Mouse (Mus musculus) embryonic facial prominence, embryonic 12.5 days (tissue): ENCODE results near the gene Ccdc15. TPM values are rescaled to one million over a fixed set of nuclear protein-coding genes. Genes with fewer than 3 reads are reported as not detected.

Experiments
- ATAC-seq: fragments of 200-750 bp; cut with Nextera tagmentation; 2 replicates; pipeline ENCODE4 v1.8.0; 2017; ENCODE audit not compliant: insufficient number of reproducible peaks, insufficient read depth, low FRiP score, low TSS enrichment
- H3K27ac ChIP-seq: fragments of 300-500 bp; sonication (generic); 2 replicates; pipeline ENCODE4 v1.5.1; 2016; ENCODE audit warnings: mild to moderate bottlenecking
- H3K27me3 ChIP-seq: fragments of 300-500 bp; sonication (generic); 2 replicates; pipeline ENCODE4 v1.6.1; 2016; ENCODE audit warnings: mild to moderate bottlenecking, moderate library complexity
- H3K36me3 ChIP-seq: fragments of 300-500 bp; sonication (generic); 2 replicates; pipeline ENCODE4 v1.6.1; 2016; ENCODE audit warnings: mild to moderate bottlenecking
- H3K4me1 ChIP-seq: fragments of 300-500 bp; sonication (generic); 2 replicates; pipeline ENCODE4 v1.6.1; 2016
- H3K4me2 ChIP-seq: fragments of 300-500 bp; sonication (generic); replicated peaks from 2 replicates; pipeline ENCODE4 v1.6.1; 2016; ENCODE audit warnings: mild to moderate bottlenecking, moderate library complexity
- H3K4me3 ChIP-seq: fragments of 300-500 bp; sonication (generic); 2 replicates; pipeline ENCODE4 v1.5.1; 2016; ENCODE audit warnings: mild to moderate bottlenecking
- H3K9ac ChIP-seq: fragments of 300-500 bp; sonication (generic); 2 replicates; pipeline ENCODE4 v1.6.1; 2016; ENCODE audit warnings: mild to moderate bottlenecking, moderate library complexity
- H3K9me3 ChIP-seq: fragments of 300-500 bp; sonication (generic); 2 replicates; pipeline ENCODE4 v1.6.1; 2016; ENCODE audit warnings: mild to moderate bottlenecking, moderate library complexity
- WGBS: fragments of 180-500 bp; shearing (Covaris S2); methylation state at CpG from one replicate; pipeline ENCODE4 v1.1.7; 2016; 5-methylcytosine and 5-hydroxymethylcytosine counted together
- polyA plus RNA-seq: library from polyadenylated mRNA; unstranded; fragments of >200 nt; fragmentation: Nextera tagmentation; extraction: Ambion mirVana; gene quantifications from 2 replicates; pipeline ENCODE4 v1.2.1, GENCODE M21; 2016

The Ccdc15 gene
- polyA plus RNA-seq, 1 experiment from 2014 or later, result 8.3 TPM

DNA sequence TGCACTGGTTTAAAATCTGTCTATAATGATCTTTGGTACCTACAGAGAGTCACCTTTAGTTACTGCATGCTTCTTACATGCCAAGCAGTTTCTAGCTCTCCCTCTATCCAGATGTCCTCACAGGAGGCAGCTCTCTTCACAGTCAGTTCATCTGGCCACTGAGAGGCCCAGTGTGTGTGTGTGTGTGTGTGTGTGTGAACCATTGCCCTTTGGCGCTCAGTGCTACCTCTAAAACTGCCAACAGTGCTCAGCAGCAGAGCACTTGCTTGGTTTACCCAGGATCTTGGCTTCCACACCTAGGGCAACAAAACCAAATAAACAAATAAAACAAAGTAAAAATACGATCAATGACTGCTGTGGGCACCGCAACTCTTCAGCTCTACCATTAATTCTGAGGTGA is 98.3 kb downstream of the Ccdc15 start:
- Histone ChIP-seq H3K27ac (no peak overlapping the region), H3K36me3 (no peaks in the 10 kb centered on the region), H3K9me3 (no peaks in the 10 kb centered on the region), H3K4me1 (peaks cover 5% of the 10 kb centered on the region; the same call in 1 of the 2 replicates), H3K4me2 (no peak overlapping the region), H3K9ac (no peak overlapping the region), H3K27me3 (no peaks in the 10 kb centered on the region), H3K4me3 (no peak overlapping the region)
- 82% methylated on average over 3 of the region's 3 CpGs for WGBS
- no peak for ATAC-seq

DNA sequence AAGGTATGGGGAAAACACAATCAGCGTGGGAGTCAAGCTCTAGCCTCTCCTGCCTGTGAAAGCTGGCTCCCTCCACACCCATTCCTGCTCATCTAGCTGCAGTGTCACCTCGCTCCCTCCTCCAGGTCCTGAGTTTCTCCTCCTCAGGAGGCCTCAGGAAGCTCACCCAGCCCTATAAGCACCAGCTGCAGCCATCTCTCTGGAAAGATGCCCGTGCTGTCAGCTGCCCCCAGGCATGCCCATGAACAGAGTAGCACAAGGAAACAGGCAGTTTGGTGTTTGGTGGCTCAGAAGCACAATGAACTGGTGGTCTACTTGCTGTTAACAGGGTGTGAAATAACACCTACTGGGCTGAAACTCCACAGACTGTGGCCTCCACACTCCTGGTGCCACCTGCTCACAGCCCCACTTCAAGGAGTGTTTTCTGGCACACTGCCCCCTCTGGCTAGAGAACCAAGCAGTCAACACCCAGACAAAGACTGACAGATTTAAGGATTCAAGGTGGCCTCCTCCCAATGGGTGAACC is 99.8 kb downstream of the Ccdc15 start:
- Histone ChIP-seq H3K4me1 (no peaks in the 10 kb centered on the region; the same call in 1 of the 2 replicates), H3K4me2 (no peak overlapping the region), H3K27me3 (no peaks in the 10 kb centered on the region), H3K9ac (no peak overlapping the region), H3K27ac (no peak overlapping the region), H3K36me3 (no peaks in the 10 kb centered on the region), H3K9me3 (no peaks in the 10 kb centered on the region), H3K4me3 (no peak overlapping the region)
- WGBS, result 42% methylated on average over 3 of the region's 3 CpGs
- ATAC-seq, result no peak

DNA sequence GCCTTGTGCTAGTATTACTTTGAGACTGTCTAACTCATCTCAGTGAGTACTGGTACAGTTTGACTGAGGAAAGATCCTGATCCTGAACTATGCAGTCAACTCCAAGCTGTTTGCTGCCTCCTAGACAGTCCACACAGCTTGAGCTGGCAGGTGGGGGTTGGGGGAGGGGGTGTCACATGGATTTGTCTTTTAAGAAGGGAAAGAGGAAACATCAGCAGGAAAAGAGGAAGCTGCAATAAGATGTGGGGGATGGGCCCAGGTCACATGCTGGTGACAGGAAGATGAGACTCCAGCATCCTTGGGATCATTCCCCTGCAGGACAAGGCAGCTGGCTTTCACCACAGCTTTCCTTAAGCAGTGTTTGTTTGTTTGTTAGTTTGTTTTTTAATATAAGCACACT is 100.8 kb downstream of the Ccdc15 start:
- H3K4me1 ChIP-seq, result no peaks in the 10 kb centered on the region; the same call in 1 of the 2 replicates
- no peak overlapping the region for H3K27ac ChIP-seq
- no peak overlapping the region for H3K4me3 ChIP-seq
- no peaks in the 10 kb centered on the region for H3K36me3 ChIP-seq
- no peak for ATAC-seq
- H3K4me2 ChIP-seq, result no peak overlapping the region
- H3K9me3 ChIP-seq, result no peaks in the 10 kb centered on the region
- H3K27me3 ChIP-seq, result no peaks in the 10 kb centered on the region
- H3K9ac ChIP-seq, result no peak overlapping the region

DNA sequence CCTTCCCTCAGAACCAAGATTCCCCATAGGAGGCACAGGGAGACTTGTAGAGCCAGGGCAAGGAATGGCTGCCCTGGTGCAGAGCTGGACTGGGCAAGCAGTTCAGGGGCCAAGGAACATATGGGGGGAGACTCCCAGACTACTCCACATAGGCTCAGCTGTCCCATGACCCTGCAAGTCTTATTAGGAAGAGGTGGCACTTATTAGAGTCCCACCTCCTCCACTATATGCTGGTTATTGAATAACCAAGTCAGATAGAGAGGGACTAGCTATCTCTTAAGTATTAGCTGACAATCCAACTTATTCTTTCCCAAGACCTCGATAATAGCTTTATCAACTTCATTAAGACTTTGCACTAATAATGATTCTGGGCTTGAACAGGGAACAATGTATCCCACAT is 102.4 kb downstream of the Ccdc15 start:
- H3K4me3 ChIP-seq, result no peak overlapping the region
- H3K27me3 ChIP-seq, result no peaks in the 10 kb centered on the region
- no peaks in the 10 kb centered on the region; the same call in 1 of the 2 replicates for H3K4me1 ChIP-seq
- H3K36me3 ChIP-seq, result no peaks in the 10 kb centered on the region
- no peaks in the 10 kb centered on the region for H3K9me3 ChIP-seq
- H3K9ac ChIP-seq, result no peak overlapping the region
- WGBS, result 97% methylated on average over 1 of the region's 1 CpGs
- no peak overlapping the region for H3K4me2 ChIP-seq
- no peak for ATAC-seq
- no peak overlapping the region for H3K27ac ChIP-seq

DNA sequence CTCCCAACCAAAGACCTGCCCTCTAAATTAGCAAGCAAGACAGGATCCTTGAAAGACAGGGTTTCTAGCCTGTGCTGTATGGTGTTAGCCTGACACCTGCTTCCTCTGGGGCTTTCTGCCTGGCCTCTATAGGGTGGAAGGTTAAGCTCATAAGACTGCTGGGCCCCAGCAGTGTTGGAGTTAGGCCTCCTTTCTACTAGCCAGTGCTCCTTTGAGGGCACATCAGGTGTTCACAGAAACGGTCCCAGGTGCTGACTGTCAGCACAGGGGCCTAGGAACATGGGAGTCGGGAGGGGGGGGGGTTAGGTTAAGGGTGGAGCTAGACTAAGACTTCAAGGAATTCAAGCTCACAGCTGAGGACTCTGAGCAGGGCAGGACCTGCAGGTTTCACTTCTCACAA is 102.8 kb downstream of the Ccdc15 start:
- no peak overlapping the region for H3K4me3 ChIP-seq
- 56% methylated on average over 2 of the region's 2 CpGs for WGBS
- H3K9me3 ChIP-seq, result no peaks in the 10 kb centered on the region
- no peak for ATAC-seq
- no peak overlapping the region for H3K27ac ChIP-seq
- H3K27me3 ChIP-seq, result no peaks in the 10 kb centered on the region
- no peaks in the 10 kb centered on the region for H3K36me3 ChIP-seq
- no peak overlapping the region for H3K9ac ChIP-seq
- no peak overlapping the region for H3K4me2 ChIP-seq
- no peaks in the 10 kb centered on the region; the same call in 1 of the 2 replicates for H3K4me1 ChIP-seq

DNA sequence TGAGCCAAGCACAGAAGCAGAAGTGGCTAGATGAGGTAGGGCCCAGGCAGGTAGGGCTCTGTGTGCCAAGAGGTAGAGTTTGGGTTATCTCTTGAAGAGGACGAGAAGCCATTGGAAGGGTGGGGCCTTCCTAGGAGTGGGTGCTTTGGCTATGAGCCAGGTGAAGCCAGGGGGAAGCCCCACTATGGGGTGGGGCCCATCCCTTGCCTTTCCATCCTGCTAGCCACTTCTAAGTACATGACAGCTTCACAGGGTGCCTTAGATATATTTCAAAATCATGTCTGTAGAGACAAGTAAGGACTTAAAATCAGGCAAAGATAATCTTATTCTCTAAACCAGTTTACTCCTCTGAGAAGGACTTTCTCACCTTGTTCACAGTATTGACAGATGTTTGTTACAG is 103.6 kb downstream of the Ccdc15 start:
- ATAC-seq, result no peak; the same call in 1 of the 2 replicates
- no peak overlapping the region for H3K4me2 ChIP-seq
- WGBS, result 84% methylated on average over 1 of the region's 1 CpGs

DNA sequence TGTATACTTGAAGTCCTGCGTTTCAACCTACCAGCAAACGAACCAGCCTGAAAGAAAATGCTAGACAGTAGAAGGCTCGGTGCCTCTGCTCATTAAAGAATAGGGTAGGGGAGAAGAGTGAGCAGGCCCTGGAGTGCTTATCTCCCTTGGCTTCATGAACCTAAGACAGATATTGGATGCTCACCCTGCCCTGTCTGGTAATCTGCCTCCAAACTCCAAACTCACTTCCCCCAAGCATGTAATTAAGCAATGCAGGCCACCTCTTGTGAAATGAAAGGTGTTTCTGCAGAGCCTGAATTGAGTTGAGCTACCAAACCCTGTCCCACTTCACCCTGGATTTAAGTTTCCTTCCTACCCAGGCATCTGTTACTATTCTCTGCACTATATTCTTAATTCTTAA is 105.5 kb downstream of the Ccdc15 start:
- Histone ChIP-seq H3K4me2 (no peak overlapping the region), H3K9me3 (no peaks in the 10 kb centered on the region), H3K27ac (no peak overlapping the region), H3K36me3 (no peaks in the 10 kb centered on the region), H3K4me1 (no peaks in the 10 kb centered on the region; the same call in 1 of the 2 replicates), H3K4me3 (no peak overlapping the region), H3K9ac (no peak overlapping the region), H3K27me3 (no peaks in the 10 kb centered on the region)
- no peak for ATAC-seq
- WGBS, result 87% methylated on average over 3 of the region's 3 CpGs

More for the DNA sequence above, 103.6 kb downstream of the Ccdc15 start:
- H3K27me3 ChIP-seq, result no peaks in the 10 kb centered on the region
- no peaks in the 10 kb centered on the region for H3K36me3 ChIP-seq
- H3K4me1 ChIP-seq, result no peaks in the 10 kb centered on the region; the same call in 1 of the 2 replicates
- H3K9ac ChIP-seq, result no peak overlapping the region
- H3K27ac ChIP-seq, result no peak overlapping the region
- no peak overlapping the region for H3K4me3 ChIP-seq
- H3K9me3 ChIP-seq, result no peaks in the 10 kb centered on the region

DNA sequence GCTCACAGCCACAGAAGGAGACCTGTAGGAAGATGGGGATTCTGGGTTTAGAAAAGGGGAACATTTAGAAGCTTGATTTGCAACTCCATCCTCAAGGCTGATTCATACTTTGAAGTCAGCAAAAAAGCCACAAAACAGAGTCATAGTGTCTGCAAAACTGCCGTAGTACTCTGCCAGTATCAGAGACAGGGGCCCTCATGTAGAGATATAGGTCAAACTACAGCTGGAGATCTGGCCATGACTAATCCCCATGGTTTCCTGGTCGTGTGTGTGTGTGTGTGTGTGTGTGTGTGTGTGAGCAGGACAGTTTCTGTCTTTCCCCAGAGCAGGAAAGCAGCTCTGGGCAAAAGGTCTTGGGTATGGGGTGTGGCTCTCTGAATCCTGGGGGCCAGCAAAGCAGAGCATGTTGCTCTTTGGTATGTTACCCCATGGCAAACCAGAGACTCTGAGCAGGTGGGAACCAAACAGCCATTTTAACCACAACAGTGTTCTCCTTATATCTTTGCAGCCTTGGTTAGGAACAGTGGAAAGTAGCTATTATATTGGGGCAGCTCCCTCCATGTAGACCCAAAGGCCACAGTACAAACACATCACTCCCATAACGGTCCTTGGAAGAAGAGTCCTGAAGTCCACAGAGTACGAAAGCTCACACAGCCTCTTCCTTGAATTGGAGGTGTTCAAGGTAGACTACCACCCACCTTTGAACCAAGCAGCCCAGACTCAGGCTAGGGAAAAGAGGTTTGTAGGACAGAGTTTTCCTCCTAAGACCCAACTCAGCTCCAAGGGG is 112.1 kb downstream of the Ccdc15 start:
- WGBS, result 65% methylated on average over 4 of the region's 4 CpGs
- ATAC-seq, result no peak

DNA sequence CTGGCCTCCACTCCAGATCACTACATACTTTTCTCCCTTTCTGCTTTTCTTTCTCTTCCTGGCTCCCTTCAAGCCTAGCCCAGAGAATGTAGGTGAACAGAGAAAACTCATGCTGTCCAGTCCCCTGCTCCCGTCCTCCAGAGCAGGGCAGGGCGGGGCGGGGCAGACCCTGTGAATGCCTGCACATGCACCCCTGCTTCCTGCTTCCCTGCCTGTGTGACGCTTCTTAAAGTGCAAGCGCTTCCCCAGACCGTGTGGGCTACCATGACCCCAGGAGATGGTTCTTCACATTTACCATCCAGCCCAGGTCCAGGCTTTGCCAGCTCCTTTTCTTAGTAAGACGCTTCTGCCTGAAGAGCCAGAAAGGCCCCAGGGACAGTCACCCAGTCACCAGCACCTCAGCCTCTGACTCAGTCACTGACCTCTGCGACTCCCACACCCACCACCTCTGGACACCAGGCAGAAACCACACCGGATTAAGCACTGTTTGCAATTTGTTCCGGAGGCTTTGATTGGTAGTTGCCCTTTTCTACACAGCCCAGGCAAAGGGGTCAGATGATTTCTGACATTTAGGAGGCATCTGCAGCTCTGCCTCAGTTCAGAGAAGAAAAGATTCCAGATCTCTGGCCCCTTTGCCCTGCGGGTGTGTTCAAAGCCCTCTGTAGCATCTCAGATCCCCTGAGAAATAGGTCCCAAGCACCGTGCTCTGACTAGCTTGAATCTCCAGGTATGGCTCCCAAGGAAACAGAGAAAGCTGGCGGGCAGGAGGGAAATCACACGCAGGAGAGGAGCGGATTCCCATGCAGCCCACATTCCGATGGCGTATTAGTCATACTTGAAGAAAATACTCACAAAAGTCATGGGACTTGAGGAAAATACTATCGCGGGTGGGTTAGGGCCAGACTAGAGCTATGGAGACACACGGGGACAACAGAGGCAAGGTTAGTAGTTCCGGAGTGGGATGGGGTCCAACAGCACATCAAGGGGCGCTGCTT is 115.7 kb downstream of the Ccdc15 start:
- H3K4me3 ChIP-seq, result no peak overlapping the region
- no peak overlapping the region for H3K9ac ChIP-seq
- H3K36me3 ChIP-seq, result 0 out of 2 replicates have a peak, but pooled peaks cover 6% of the 10 kb centered on the region
- no peaks in the 10 kb centered on the region for H3K9me3 ChIP-seq
- H3K4me2 ChIP-seq, result no peak overlapping the region
- 48% methylated on average over 22 of the region's 22 CpGs for WGBS
- no peaks in the 10 kb centered on the region for H3K27me3 ChIP-seq
- peaks cover 7% of the 10 kb centered on the region; the same call in 1 of the 2 replicates for H3K4me1 ChIP-seq
- no peak for ATAC-seq
- H3K27ac ChIP-seq, result no peak overlapping the region

More for the DNA sequence above, 112.1 kb downstream of the Ccdc15 start:
- Histone ChIP-seq H3K36me3 (0 out of 2 replicates have a peak, but pooled peaks cover 6% of the 10 kb centered on the region), H3K27ac (no peak overlapping the region), H3K4me1 (peaks cover 7% of the 10 kb centered on the region; the same call in 1 of the 2 replicates), H3K9me3 (no peaks in the 10 kb centered on the region), H3K4me2 (no peak overlapping the region), H3K9ac (no peak overlapping the region), H3K4me3 (no peak overlapping the region), H3K27me3 (no peaks in the 10 kb centered on the region)

DNA sequence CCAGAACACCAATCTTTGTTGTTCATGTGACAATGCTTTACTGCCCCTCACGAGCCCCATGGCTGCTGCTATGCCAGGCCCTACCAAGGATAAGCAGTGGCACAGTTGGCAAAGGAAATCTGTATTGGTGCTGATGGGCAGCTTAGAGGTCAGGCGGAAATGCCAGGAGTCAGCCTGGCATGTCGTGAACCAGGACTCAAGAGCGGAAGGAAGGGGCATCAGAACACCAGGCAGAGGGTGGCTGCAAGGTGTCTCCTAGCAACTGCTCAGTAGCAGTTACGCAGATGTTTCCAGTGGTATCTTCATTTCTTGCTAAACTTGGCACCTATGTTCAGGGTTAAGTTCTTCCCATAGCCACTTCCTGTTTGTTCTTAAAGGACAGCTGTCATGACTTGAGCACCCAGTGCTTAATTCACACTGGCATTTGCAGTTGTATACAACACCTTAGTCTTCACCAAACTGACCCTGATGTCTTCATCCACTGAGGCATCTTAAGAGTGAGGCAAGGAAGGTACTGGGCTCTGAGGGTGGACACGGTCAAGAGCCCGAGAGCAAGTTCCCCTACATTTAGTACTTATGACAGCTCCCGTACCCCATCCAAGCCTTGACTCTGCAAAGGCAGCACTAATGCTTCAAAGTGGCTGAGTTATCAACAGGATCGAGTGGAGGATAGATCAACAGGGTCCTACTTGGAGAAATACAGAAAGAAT is 117.6 kb downstream of the Ccdc15 start:
- Histone ChIP-seq H3K4me2 (no peak overlapping the region), H3K4me1 (peaks cover 7% of the 10 kb centered on the region; the same call in 1 of the 2 replicates), H3K27me3 (no peaks in the 10 kb centered on the region), H3K9me3 (no peaks in the 10 kb centered on the region), H3K9ac (no peak overlapping the region), H3K27ac (no peak overlapping the region), H3K36me3 (0 out of 2 replicates have a peak, but pooled peaks cover 3% of the 10 kb centered on the region), H3K4me3 (no peak overlapping the region)
- ATAC-seq, result no peak
- 92% methylated on average over 9 of the region's 9 CpGs for WGBS

DNA sequence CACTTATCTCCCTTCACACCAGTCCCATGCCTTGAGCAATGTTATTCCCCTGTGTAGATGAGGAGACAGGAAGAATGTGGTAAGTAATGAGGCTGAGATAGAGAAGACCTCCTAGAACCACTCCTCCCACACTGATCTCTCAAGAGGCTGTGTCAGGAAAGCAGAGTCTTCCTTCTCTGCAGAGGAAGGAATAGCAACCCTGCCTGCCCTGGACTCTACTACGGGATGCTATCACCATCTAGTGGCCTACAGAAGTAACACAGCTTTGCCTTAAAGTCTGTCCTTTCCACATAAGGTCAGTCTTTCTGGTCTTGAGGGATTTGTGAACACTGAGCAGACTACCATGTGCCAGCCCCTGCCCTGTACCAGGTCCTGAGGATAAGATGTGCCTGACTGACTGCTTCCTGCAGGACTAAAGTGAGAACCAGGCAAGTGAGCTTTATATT is 118.3 kb downstream of the Ccdc15 start:
- no peak overlapping the region for H3K9ac ChIP-seq
- ATAC-seq, result peak; percentile 58; the same call in 1 of the 2 replicates

More for the DNA sequence above, 118.3 kb downstream of the Ccdc15 start:
- Histone ChIP-seq H3K27me3 (no peaks in the 10 kb centered on the region), H3K36me3 (no peaks in the 10 kb centered on the region), H3K9me3 (no peaks in the 10 kb centered on the region), H3K4me1 (peaks cover 7% of the 10 kb centered on the region; the same call in 1 of the 2 replicates), H3K4me3 (no peak overlapping the region), H3K27ac (no peak overlapping the region), H3K4me2 (no peak overlapping the region)
- 4% methylated on average over 1 of the region's 1 CpGs for WGBS
